Mouse (Mus musculus): ENCODE data around the gene Syne4.
A peak's percentile ranks its signal among the peaks of the same experiment; 100 is the strongest.

Gene Syne4

DNA sequence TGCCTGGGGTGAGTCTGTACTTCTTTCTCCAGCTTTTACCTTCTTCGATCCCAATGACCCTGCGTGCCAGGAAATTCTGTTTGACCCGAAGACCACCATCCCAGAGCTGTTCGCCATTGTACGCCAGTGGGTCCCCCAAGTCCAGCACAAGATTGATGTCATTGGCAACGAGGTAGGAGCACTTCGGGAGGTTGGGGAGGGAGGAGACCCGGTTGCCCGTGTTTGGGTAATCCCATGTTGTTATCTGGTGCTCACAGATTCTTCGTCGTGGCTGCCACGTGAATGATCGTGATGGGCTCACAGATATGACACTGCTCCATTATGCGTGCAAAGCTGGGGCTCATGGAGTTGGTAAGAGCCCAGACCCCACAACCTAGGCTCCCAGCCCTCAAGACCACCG is 17.8 kb upstream of the Syne4 start:
- DNase-seq (ENCODE audit: low spot score in 2 of 2), result no peak

DNA sequence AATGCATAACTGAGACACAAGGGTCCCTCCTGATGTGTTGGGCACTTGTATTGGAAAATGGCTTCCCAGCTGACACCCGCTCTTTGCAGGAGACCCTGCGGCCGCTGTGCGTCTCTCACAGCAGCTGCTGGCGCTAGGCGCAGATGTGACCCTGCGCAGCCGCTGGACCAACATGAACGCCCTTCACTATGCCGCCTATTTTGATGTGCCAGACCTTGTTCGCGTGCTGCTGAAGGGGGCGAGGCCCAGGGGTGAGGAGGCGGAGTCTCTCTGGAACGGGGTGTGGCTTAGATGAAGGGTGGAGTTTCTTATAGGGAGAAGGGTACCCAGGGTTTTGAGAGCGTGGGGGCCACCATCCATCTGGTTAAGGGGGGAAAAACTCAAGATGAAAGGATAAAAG is 17.3 kb upstream of the Syne4 start:
- DNase-seq (ENCODE audit: low spot score in 2 of 2), result no peak

DNA sequence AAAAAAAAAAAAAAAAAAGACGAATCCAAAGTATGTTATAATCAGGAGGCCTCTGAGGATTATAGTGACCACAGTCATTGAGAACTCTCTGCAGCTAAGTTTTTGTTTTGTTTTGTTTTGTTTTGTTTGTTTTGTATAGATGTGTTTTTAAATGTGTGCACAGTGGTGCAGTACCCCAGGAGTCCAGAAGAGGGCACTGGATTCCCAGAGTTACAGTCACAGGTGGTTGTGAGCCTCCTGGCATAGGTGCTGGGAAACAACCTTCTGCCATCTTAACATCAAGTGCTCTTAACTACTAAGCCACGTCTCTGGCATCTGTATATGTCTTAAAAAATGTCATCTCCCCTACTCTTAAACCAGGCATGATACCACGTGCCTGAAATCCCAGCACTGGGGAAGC is 13.7 kb upstream of the Syne4 start:
- DNase-seq (ENCODE audit: low spot score in 2 of 2), result peak in 1 of 2 experiments; percentile 34

DNA sequence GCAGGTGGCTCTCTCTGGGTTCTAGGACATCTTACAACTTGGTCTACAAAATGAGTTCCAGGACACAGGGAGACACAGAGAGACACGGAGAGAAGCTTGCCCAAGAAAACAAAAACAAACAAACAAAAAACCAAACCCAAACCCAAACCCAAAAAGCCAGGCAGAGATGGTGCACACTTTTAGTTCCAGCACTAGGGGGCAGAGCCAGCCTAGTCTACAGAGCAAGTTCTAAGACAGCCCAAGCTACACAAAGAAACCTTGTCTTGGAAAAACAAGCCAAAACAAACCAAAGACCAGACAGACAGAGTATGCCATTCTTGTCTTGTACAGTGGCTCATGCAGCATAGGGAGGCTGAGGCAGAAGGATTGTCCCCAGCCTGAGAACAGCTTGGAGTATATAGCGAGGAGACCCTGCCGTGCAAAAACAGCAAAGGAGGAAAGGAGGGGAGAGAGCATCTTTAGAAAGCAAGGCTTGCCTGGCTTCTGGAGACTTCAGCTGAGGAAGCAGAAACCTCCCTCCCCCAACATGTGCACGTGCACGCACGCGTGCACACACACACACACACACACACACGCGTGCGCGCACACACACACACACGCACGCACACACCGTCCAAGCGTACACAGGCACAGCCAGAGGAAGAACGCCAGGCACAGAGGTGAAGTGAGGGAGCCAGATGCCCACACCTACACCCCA is 8.4 kb upstream of the Syne4 start:
- DNase-seq (ENCODE audit: low spot score in 2 of 2), result no peak

DNA sequence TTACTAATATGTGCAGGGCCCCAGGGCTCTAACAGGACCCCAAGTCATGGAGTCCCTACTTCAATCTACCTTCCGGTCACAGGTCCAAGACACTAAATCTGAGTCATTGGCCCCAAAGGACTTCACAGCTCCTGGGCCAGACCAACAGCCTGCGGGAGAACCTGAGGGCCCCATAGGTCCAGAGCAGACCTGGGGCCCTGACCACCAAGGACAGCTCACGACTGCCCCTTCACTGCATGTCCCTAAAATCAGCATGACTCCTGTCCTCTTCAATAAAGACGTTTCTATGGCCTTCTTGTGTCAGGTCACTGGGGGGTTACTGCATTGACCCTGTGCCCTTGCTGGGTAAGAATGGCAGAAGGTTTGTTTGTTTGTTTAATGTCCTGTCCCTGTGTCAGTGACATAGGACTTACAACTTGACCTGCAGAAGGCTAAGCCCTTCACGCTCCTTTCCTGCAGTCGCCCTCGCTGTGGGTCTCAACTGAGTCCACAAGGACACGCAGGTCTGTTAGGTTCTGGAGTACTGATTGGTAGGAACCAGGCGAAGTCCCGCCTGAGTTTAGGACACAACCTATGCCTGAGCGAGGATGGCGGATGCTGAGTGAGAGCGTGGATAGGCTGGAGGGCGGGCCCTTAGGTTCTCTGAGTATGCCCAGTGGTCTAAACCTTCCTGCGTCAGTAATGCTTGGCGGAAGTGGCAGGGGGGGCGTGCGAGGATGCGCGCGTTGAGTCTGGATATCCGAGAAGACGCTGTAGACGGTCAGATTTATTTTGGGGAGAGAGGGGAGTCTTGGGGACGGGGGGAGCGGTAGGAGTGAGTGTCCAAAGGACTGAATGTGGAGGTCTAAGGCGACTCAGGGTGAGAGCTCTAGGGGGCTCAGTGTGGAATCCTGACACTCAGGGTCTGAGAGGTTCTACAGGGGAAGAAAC is 6.3 kb upstream of the Syne4 start, which contains the start of gene Alkbh6:
Gene Alkbh6 (plus strand): TSS at position 642 of the 930 bp plus-strand sequence.
- peak; percentile 87 to 91 for DNase-seq (ENCODE audit: low spot score in 2 of 2)

DNA sequence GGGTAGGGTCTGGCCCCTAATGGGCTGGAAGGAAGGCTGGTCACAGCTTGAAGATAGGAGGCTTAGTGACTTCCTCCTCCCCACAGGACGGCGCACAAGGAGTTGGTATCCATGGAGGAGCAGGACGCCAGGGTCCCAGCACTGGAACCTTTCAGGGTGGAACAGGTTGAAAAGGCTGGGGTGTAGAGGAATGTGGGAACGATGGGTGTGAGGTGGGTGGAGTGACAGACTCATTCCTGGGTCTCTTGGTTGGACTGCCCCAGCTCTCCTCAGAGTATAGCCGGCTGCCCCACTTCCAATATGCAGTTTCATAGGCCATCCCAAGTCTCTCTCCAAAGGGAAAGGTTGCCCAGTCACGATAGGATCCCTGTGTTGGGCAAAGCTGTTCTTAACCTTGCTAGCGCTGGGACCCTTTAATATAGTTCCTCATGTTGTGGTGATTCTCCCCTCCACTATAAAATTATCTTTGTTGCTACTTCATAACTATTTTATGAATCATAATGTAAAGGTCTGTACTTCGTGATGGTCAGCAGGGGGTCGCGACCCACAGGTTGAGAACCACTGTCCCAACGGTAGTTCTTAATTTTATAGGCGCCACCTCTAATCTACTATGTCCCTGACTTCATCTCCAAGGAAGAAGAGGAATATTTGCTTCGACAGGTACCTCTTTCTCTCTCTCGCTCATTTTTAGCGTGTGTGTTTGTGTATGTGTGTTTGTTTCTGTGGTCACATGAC is 5.0 kb upstream of the Syne4 start:
- no peak for DNase-seq (ENCODE audit: low spot score in 2 of 2)

DNA sequence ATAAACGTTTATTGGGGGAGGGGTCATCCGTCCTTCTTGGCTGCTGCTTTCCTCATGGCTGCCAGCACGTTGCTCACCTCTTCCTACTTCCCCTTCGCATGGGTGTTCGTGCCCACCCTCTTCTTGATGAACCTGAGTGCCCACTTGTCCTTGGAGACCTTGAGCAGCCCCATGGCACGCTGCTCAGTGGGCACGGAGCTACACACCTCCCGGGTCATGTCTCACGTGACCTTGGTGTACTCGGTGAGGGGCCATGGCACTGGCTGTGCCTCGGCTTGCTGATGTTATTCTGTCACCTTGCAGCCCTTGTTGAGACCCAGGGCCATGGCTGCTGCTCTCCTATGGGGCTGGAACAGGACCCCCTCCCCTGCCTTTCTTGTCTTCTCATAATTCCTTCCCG is 4.5 kb upstream of the Syne4 start:
- DNase-seq (ENCODE audit: low spot score in 2 of 2), result no peak

DNA sequence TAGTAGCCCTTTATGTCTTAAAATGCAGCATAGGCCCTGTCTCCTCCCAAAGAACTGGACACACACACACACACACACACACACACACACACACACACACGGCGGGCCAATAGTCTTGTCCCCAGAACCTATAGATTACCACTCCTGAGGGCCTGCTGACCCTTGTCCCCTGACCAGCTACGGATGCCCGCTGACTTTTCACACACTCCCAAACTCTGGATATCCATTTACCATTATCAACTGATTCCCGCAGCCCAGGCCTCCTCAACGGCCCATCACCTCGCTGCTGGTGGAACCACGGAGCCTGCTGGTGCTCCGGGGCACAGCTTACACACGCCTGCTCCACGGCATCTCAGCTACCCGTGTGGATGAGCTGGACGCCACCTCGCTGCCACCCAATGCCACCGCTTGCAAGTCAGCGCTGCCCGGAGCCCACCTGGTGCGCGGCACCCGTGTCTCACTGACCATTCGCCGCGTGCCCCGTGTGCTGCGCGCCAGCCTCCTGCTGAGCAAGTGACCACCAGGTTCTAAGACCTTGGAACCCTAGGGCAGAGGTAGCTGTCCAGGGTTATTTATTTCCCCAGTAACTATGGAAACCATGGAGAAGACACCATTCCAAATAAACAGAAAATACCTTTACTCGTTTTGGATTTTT is 814 bp upstream of the Syne4 start:
- DNase-seq (ENCODE audit: low spot score in 2 of 2), result no peak

DNA sequence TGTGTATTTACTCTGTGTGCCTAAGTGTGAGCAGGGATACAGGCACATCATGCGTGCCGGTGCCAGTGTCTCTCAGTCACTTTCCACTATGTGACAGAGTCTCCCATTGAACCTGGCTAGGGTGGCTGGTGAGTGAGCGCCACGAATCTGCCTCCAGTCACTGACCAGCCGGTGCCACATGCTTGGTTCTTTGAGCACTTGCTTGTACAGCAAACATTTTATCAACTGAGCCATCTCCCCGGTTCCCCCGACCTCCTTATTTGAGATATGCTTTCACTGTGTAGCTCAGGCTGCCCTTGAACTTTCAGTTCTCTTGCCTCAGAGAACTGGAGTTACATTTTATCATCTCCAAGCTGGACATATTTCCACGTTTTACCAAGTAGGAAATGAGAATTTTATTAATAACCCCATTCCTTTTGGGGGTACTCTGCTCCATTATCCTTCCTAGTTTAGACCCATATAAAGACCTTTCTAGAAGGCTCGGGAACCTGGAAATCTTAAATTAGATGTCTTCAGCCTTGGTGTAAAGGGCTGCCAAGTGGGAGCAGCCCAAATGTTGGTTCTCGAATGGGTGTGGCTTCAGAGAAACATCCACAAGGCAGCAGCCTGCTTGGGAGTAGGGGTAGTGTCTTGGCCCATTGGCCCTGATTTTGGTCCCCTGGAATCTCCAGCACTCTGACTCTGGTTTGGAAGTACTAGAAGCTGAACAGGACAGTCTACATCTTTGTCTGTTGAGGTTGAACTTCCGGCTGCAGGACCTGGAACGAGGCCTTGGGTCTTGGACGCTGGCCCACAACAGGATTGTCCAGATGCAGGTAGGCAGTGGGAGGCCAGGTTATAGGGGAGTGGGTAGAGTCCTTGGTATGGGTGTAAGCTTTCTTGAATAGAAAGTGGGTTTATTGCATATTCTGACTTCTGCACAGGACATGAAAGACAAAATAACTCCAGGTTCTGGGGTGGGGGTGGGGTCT is 1.2 kb downstream of the Syne4 start:
- no peak for DNase-seq (ENCODE audit: low spot score in 2 of 2)

DNA sequence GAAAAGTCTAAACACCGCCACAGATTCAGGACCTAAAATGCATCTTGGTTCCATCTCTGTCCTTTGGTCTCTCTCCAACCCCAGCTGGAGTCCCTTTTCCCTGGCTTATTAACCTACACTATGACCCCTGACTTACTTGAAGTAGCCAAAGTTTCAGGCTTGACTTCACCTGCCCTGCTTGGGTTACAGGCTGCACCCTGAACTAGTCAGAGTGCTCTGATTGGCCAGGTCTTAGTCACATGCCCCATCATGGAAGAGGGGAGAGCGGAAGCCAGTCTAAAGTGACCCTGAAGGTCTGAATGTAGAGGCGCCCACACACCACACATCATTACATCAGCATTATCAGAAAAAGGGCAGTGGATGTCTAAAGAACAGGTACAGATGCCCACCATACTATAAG is 3.5 kb downstream of the Syne4 start:
- no peak for DNase-seq (ENCODE audit: low spot score in 2 of 2)

DNA sequence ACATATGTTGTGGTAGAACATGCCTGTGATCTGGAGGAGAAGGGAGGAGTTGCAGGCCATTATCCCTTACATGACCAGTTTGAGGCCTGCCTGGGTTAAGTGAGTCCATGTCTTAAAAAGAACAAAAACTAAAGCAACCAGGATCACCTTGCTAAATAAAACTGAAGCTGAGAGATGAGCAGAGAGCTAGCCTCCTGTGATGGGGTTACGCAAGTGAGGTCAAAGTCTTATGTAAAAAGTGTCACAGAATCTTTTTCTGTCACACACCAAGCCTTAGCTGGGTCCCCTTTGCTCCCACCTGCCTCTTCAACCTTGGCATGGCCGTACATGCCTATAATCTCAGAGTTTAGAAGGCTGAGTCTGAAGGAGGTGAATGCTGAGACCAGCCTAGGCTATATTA is 6.3 kb downstream of the Syne4 start:
- DNase-seq (ENCODE audit: low spot score in 2 of 2), result no peak

DNA sequence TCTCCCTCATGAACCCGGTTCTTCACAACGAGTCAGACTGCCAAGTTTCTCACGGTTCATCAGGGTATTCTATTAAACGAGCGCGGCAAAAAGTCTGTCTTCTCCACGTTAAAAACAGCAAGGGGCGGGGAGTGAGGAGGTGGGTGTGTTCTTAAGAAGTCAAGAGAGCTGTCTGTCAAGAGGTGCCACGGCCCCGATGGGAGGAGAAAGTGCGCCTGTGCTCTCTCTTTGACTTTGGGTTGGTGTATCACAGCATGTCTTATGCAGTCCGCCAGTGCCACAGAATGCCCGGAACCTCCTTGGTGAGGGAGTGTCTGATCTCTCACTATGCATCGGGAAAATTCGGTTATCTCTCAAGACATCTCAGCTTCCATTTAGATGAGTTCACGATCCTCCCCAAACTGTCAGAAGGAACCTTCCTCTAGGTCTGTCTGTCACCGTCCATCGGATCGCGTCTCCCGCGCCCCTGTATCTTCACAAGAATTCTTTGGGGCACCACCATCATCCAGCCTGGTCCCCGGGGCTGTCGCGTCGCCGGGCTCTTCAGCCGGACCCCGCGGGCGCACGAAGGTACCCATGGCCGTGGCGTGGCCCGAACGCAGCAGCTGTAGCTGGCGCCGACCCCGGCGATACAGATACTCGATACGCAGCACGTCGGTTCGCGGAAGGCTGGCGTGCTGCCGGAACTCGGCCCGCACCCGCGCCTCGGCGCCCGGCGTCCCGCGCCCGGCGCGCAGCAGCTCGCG is 7.1 kb downstream of the Syne4 start, which contains the start of gene E130208F15Rik:
Gene E130208F15Rik (plus strand): TSS at position 202 of the 746 bp plus-strand sequence.
- DNase-seq (ENCODE audit: low spot score in 2 of 2), result peak; percentile 64 to 71

DNA sequence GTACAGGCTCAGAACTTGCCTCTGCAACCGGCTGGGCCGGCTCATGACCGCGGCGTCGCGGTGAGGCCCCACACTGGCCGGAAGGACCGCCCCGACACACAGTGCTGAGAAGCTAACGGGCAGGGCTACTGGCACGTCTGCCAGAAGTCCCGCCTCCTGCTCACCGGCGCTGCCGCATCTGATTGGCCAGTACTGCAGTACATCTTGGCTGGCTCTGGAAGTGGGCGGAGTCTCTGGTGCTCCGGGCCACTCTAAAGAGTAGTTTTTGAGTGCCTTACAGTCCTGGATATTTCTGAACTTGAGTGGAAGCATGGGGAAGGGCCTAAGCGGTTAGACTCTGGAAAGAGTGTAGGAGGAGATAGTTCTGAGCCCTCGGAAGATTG is 7.7 kb downstream of the Syne4 start:
- peak; percentile 95 to 96 for DNase-seq (ENCODE audit: low spot score in 2 of 2)

DNA sequence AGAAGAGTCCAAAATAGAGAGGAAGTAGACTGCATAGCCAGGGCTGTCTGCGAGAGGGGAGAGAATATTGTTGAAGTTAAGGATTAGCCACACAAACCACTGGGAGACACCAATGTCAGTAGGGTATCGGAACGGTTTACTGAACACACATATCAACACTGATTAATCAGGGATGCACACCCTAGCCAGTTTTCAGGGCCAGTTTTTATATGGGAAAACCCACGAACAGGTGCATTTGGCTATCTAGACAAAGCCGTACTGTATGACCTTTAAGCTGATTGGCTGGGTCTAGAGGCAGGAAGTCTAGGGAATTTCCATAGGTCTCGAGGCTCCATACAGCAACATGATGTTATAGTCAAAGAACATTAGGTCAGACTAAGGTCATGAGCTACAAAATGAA is 8.3 kb downstream of the Syne4 start:
- DNase-seq (ENCODE audit: low spot score in 2 of 2), result no peak

DNA sequence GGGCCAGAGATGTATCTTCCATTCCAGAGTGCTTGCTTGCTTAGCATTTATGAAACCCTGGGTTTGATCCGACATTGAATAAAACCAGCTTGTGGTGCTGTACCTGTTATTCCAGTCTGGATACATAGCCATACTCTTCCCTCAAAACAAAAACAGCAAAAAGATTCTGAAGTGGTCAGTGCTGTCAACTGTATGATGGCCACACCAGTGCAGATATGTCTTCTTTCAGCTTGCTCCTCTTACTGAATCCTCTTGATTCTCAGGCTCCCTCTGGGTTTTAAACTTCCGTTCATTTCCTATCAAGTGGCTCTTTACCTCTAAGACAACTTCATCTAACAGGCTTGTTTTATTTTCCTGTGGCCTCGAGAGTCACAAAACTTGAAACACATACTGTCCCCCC is 9.2 kb downstream of the Syne4 start, which contains the start of gene Sdhaf1:
Gene Sdhaf1 (minus strand): TSS at position 101 of the 400 bp plus-strand sequence.
- no peak for DNase-seq (ENCODE audit: low spot score in 2 of 2)

DNA sequence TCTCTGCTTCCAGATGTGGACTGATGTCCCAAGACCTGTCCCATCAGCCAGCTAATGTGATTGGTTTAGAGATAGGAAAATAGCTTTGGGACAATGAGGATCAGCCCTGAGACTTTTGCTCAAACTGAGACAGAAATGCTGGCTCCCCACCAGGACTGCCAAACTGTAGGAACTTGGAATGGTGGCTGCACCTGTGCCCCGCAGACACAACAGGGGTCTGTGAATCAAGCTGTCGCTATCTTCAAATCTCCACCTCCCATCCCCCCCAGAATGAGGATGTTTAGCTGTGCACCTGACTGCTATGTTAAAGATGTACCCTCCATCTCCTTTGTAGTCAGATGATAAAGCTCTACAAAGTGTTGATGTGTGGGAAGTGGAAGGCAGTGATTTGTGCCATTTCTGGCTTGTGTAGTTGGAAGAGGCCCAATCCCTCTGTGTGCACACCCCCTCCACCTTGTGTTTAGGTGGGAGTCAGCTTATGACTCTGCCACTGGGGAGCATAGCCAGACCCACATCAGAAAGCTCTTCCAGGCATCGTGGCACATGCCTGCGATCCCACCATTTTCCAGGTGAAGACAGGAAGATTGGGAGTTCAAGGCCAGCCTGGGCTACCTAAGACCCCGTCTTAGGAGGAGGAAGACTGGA is 9.8 kb downstream of the Syne4 start:
- no peak for DNase-seq (ENCODE audit: low spot score in 2 of 2)

DNA sequence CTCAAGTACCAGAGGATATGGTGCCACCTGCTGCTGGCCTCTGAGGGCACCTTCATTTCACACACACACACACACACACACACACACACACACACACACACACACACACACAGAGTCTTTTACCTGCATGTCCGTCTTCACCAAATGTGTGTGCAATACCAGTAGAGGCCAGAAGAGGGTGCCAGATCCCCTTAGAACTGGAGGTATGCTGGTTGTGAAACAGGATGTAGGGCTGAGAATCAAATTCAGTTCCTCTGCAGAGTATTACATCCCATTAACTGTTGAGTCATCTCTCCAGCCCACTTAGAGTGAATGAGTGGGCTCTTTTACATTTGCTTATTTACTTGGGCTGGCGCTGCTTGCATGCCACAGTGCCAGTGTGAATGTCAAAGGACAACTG is 10.8 kb downstream of the Syne4 start:
- DNase-seq (ENCODE audit: low spot score in 2 of 2), result peak; percentile 44 to 75

DNA sequence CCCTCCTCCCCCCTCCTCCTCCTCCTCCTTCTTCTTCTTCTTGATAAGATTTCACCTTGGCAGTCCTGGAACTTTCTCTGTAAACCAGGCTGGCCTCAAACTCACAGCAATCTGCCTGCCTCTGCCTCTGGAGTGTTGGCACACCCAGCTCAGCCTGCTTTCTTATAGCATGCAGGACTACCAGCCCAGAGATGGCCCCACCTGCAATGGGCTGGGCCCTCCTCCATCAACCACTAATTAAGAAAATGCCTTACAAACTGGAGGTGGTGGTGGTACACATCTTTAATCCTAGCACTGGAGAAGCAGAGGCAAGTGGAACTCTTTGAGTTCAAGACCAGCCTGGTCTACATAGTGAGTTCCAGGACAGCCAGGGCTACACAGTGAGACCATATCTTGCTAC is 11.8 kb downstream of the Syne4 start:
- no peak for DNase-seq (ENCODE audit: low spot score in 2 of 2)

DNA sequence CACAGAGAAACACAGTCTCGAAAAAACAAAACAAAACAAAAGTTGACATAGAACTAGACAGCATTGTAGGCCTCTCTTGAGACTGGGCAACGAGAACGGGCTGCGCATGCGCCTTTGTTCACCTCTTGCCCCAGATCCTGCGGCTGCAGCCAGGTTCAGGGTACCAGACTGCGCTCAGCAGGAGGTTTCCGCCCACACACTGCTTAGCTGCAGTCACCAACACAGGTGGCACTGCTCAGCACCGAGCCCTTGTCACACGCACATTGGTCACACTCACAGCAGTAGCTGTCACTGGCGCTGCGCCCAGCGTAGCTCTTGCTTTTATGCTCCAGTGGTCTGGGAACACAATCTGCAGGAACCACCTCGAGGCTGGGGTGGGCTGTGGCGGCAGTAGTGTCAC is 12.5 kb downstream of the Syne4 start:
- DNase-seq (ENCODE audit: low spot score in 2 of 2), result no peak

Measured in thymus, postnatal 10 days (tissue).